Mouse (Mus musculus) megakaryocyte progenitor cell, adult 5-6 weeks (primary cell): ENCODE measurements around the gene Nol10. TPM values are rescaled to one million over a fixed set of nuclear protein-coding genes. Genes with fewer than 3 reads are reported as not detected.
A peak's percentile ranks its signal among the peaks of the same experiment; 100 is the strongest.

Experiments used
- ATAC-seq: replicated peaks from 2 replicates; pipeline ENCODE4 v1.8.0; 2016; ENCODE audit warnings: mild to moderate bottlenecking, moderate TSS enrichment, inconsistent platforms; ENCODE audit not compliant: poor library complexity
- total RNA-seq, 2 experiments: library from RNA; stranded (forward) in 1 of 2; stranded (reverse) in 1 of 2; fragments of 157-497, 149-512 nt in 1 of 2; fragments of 200-1000 nt in 1 of 2; gene quantifications; 2 replicates each; pipeline versions ENCODE4 v1.2.3 to v1.2.4; 2015 to 2017

Nol10 gene
- total RNA-seq (2015) (21.6 and 22.1 TPM in 2 replicates), total RNA-seq (2017) (14.1 and 18.7 TPM in 2 replicates)

DNA sequence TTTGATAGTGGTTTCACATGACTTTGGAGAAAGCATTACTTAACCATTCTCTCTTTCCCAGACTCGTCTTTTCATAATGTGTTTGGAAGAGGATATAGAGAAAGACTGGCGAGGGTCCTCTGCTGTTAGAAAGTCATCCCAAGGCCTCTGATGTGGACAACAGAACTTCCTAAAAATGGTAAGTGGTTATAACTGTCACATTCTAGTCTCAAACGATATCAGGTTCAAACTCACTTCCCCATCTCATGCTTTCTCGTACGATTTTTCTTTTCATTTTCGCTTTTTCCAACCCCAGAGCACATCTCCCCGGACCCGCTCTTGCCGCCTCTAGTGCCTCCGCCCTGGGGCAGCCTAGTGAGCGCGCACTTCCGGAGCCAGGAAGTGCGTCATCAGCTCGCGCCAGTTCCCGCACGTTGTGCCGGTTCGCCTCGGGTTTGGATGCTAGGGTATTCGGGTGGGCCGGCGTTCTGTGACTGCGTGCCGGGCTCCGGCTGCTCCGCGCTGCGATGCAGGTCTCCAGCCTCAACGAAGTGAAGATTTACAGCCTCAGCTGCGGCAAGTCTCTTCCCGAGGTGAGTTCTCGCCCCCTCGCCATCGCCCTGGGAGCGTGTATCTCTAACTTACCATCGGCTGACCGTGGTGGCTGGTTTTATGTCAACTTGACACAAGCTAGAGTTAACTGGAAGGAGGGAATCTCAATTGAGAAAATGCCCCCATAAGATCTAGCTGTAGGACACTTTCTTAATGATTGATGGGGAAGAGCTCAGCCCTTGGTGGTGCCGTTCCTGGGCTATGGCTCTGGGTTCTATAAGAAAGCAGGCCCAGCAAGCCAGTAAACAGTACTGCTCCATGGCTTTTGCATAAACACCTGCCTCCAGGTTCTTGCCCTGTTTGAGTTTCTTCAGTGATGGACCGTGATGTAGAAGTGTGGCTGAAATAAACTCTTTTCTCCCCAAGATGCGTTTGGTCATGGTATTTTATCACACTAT, at the start of gene Nol10:
Gene Nol10 (plus strand): TSS at position 411 of the 989 bp plus-strand sequence.
- peak; percentile 98 for ATAC-seq

DNA sequence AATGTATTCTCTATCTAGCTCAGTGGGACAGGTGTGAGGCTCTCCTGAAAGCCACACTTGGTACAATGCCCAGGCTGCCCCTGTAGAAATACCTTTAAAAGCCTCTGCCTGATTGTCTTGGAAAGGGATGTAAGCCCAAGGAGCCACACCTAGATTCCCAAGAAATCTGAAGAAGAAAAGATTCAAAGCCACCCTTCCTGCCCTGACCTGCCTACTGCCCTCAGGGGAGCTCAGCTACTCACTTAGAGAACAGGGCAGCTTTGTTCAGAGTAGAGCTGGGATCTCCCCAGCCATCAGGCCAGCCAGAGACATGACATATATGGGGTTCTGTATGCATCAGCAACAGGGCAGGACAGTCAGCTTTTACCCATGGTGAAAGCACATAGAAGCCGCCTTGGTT, 48.4 kb upstream of the Nol10 start:
- ATAC-seq: no peak

DNA sequence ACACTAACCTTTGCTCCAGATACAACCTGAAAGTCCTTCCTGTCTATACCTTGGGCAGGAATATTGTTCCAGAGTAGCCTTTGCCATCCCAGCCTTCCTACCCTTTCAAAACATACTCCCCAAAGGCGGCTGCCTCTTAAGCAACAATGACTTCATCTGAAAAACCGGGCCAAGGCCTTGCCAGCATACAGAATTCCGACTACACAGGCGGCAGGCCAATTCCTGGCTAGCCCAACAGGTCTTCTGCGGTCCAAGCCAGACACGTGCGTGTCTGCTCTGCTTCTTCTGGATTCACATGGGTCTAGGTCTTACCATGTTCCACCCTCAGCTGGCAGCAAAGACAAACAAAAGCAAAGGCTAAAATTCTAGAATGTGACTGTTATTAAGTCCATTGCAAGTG, 42.8 kb upstream of the Nol10 start:
- ATAC-seq: no peak

DNA sequence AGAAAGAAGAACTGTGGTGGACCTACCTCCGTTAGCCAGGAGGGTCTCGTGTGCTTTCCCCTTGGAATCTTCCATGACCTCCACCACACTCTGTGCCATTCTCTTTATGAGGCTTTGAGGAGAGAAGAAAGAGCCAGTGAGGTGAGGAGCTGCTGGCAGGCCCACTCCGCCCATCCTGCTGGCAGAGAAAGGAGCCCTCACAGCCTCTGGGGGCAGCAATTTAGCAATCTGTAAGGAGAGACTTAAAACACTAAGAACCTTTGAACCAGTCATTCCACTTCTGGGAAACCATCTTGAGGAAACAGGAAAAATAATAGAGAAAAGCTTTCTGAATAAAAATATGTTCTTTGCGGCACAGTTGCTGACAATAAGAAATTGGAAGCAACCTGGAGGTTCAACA, 40.0 kb upstream of the Nol10 start:
- no peak for ATAC-seq

DNA sequence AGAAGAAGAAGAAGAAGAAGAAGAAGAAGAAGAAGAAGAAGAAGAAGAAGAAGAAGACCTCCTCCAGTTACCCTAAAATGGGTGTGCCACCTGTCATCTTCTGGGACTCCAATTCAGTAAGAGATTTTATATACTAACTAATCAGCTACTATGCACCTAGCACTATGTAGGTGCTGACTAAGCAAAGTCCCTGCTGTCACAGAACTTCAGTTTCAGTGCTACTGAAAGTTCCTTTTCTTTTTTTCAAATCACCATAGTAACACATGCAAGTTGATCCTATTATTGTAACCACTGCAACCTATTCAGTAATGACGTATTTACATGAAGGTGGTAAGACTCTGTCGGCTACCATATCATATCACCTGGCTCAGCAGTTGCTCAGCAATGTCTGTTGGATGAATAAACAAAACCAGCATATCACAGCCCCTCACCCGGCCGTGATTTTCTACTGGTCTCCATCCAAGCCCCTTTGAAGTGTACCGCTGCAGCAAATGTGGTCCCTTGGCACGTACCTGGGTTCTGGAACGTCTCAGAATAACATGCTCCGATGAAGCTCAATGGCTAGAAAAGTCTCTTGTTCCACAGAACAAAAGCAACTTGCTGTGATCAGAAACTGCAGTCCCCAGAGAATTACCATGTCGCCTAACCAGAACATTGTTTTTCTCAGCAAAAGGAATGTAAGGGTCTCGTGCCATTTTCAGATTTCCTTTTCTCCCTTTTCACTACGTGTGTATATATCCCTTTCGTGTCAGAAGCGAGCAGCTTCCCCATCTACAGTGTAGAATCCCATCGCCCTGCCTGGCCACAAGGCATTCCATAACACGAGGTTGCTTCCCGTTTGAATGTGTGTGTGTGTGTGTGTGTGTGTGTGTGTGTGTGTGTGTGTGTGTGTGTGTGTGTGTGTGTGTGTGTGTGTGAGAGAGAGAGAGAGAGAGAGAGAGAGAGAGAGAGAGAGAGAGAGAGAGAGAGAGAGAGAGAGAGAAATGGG, 37.1 kb upstream of the Nol10 start:
- ATAC-seq: no peak

DNA sequence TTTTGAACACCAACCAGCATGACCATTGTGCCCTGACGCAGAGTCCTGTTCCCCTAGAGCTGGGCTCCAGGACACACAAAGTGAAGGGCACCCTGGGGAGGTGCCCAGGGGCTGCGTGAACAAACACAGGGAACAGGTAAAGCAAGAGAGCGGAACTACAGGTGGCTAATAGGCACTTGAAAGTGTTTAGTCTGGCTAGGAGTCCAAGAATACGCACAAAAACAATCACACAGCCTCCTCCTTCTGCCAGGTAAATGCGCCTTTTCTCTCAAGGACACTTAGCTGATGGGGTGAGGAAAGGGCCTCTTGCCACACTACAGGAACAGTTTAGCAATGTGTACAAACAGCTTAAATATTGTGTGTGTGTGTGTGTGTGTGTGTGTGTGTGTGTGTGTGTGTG, 32.2 kb upstream of the Nol10 start:
- no peak for ATAC-seq

DNA sequence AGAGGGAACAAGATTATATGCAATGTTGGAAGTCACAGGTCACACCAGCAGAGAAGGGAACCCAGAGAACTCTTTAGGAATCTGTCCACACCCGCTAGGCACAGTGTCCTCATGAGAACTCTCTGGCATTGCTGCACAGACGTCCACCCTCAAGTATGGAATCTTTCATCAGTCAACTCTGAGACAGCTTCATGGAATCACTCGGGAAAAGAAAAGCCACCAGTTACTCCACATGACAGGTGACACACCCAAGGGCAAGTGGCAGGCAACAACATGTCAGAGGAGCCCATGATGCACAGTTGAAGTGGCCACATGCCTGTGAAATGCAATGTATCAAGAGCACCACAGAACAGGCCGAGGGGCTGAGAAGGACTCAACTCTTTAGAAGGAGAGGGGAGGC, 30.3 kb upstream of the Nol10 start:
- ATAC-seq: no peak

DNA sequence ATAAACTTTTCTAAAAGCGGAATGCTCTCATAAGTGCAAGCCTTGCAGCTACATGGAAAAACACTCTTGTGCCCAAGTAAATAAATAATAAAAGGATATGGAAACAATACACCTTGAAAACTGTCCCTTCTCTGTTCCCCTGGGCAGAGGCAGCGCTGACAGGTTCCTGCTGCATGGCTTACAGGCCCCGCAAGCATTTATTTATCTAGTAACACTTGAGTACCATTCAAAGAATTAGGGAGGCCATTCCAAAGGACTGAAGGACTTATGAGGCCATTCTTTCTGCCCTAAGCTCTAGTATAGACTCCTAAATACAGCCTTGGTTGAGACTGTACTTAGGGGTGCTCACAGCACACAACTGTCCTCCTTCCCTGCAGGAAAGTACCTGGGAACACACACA, 29.8 kb upstream of the Nol10 start:
- no peak for ATAC-seq

DNA sequence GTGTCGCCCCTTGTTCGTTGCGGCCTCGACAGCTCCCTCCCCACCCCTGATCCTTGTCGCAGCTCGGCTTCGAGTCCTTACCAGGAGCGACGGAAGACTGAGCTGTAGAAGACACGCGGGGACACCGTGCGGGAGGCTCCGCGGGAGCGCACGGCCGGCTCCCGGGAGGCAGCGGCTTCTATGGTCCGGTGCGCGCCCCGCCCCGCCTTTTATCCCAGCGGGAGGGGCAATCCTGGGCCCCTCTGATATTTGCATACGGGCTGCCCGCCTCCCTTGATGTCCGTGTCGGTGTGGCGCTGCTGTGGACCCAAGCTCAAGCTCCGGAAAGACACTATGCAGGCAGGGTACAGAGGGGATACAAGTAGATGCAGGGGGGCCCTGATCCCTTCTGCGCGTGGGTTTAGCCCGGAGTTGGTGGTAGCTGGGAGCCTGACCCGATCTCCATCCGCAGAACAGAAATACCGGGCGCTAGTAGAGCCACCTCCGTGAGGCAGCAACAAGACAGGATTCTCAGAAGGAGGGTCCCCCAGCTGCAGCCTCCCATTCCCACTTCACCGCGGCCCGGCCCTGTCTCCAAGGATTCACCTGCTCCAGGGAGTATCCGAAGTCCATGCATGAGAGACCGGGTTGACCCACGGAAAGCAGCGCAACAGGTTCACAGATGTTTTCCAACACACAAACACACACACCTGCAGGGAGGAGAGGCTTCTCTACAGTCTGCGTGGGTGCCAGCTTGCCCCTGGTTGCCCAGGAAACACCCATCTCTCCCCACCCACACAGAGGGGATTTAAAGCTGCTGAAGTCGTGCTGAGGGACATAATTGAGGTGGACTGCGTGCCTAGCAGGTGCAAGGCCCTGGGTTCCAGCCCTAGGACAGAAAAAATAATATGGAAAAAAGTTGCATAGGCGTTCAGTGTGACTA, 23.4 kb upstream of the Nol10 start:
- ATAC-seq: peak; percentile 20; the same call in 1 of the 2 replicates

DNA sequence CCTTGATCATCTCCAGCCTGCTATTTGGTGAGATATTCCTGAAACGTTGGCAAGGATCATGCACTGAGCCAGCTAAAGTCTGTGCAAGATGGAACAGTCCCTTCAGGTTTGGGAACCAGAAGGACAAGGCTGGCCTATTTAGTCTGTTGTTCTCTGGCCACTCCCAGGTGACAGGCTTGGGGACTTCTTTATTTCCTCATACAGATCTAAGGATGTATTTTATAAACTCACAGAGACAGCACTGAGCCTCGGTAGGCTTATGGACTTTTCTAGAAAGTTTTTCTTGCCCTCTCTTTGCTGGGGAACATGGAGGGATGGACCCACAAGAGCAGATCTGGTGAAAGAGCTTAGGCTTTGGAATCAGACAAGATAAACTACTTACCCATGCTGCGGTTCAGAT, 19.0 kb upstream of the Nol10 start, which contains the start of gene Atp6v1c2:
Gene Atp6v1c2 (minus strand): TSS at position 101 of the 400 bp plus-strand sequence.
- ATAC-seq: no peak

DNA sequence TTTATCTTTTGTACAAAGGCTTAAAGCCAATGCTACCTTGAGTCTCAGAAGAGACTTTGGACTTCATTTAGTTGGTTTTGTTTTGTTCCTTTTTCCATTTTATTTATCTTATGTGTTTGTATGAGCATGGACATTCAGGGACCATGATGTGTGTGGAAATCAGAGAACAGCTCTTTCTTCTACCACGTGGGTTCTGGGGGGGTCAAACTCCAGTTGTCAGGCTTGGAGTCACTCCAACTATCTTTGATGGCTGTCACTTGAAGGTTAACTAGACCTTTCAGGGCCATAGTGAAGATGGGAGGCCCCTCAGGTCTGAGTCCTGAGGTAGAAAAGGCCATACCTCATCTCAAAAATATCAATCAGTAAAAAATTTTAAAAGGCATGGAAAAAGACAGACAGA, 14.8 kb upstream of the Nol10 start:
- no peak for ATAC-seq

DNA sequence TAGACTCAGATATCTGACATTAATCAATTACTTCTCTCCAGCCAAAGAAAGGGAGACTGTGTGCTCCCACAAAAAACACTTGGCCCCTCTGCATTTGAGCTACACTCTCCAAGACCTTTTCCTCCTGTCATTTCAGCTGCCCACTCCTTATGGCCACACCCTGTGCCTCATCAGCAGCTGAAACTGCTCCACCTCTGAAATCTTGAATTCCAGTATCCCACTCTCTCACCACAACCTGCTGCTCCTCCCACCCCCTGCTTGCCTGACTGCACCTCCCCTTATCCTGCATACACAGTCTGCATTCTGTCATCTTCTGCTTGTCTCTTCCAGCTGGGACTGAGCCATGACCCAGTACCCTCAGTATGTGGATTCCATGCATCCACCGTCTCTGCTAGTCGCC, 9.9 kb upstream of the Nol10 start:
- ATAC-seq: no peak

DNA sequence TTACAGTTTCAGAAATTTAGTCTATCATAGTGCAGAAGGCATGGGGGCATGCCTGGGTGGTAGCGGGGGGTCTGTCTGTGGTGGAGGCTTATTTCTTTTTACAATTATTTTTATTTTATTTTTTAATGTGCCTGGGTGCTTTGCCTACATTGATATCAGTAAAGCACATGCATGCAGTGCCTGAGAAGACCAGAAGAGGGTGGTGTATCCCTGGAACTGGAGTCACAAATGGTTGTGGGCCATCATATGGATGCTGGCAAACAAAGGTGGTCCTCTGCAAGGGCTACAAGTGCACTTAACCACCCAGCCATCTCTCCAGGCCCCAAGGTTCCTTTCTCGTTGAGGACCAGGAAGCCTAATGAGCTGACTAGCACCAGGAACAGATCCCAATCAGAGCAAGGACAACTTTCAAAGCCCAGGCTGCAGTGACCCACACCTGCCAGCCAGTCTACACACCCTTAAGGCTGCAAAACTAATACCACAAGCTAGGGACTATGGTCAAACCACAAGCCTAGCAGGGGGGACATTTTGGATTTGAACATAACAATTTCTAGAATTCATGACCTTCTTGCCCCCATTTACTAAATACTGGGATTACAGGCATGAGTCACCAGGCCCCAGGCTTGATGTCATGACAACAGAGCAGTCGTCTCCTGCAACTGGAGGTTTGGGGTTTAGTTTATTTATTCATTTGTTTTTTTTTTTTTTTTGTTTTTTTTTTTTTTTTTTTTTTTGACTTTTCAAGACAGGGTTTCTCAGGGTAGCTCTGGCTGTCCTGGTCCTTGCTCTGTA, 8.9 kb upstream of the Nol10 start:
- peak; percentile 82 for ATAC-seq

DNA sequence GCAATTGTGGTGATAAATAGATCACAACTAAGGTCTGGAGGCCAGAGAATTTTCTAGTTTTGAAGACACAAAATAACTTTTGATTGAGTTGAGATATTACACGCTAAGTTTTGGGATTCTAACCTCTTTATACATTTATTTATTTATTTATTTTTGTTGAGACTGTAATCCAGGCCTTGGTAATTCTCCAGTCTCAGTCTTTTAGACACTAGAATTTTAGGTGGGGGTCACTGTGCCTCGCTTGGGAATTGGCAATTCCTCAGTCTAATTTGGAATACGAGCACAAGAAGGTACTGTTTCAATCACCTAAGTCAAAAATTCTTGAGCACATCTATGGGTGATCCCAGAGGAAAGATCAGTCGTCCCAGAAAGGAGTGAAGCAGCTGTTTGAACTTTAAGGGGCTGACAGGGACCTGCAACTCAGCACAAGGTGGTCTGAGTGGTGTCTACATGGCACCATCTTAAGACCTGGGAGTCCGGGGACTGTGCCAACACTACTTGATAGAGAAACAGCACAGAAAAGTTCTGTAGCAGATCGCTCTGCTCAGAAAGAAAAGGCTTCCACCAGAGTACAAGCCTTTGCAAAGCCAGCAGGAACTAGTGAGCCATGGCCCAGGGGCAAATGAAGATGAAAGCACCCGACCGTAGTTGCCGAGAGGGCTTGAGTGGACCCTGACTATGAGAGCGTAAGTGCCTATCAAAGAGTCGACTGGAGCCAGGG, 771 bp upstream of the Nol10 start:
- peak; percentile 40 for ATAC-seq

DNA sequence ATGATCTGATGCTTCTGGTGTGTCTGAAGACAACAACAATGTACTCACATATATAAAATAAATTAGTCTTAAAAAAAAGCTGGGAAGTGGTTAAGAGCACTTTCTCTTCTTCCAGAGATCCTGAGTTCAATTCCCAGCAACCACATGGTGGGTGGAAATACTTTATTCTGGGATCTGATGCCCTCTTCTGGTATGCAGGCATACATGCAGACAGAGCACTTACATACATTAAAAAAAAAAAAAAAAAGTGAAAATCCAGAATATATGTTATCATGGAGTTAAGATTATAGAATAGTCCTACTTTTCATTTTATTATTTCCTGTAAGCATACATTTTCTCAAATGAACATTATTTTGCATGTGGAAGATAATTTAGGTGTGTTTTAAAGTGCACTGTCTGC, 1.8 kb downstream of the Nol10 start:
- no peak for ATAC-seq

DNA sequence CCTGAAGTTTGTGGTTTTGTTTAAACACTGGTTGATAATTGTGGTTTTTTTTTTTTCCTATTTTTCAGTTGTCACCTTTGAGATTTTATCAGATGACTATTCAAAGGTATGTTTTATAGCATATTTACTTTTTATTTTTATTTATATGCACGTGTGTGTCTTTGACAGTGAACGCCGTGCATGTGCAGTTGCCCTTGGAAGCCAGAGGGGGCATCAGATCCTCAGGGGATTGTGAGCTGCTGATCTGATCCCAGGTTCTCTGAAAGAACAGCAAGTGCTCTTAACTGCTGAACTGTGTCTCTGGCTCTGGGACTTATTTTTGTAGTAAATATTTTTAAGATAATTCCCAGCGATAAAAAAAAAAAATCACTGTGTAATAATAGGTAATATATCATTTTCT, 8.6 kb downstream of the Nol10 start:
- peak; percentile 73 for ATAC-seq

DNA sequence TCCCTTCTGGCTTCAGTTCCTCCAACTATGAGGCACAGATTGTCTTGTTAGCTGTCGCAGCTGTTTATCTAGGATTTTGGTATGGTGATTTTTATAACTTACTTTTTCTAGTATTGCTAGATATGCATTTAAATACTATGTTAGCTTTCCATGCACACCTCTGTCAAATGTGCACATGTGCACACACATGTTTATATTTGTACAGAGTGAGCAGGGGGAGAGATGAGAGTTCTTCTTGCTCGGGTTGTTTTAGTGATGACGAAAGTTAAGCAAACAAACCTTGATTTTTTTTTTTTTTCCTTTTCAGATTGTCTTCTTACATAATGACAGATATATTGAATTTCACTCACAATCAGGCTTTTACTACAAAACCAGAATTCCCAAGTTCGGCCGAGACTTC, 9.5 kb downstream of the Nol10 start:
- no peak for ATAC-seq

DNA sequence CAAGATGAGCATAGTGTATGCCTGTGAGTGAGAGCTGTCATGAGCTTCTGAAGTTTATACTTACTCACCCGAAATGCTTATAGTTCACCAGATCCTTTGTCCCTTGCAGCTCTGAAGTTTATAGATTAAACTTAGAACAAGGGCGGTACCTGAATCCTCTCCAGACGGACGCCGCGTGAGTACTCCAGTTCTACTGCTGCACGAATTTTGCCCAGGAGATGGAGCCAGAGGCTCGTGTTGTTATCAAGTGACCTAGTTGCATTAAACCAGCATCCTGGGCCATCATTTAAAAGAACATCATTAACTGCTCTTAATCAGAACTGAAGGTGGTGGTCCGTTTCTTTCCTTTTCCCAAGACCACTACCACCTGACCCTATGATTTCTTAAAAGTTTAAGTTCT, 10.7 kb downstream of the Nol10 start:
- ATAC-seq: peak; percentile 58; the same call in 1 of the 2 replicates

DNA sequence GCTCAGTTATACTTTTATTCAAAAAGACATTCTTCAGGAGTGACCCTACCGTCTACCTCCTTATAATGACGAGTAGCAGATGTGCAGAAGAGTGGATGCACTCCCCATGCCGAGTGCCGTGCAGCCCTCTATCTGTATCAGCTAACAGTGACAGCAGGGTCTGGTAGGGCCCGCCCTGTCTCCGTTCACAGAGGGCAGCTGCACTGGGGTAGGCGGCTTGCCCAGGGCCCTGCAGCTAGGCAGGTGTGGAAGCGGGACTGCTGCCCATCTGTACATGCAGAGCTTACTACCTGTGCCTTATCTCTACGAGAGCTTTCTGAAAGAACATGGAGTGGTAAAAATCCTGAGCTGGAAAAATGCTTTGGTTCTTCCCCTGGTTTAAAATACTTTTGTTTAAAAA, 11.8 kb downstream of the Nol10 start:
- no peak for ATAC-seq
